Mouse (Mus musculus): ENCODE data around the gene Mpv17. TPM values are rescaled to one million over a fixed set of nuclear protein-coding genes. Genes with fewer than 3 reads are reported as not detected.

The Mpv17 gene
- polyA plus RNA-seq, 2 experiments, result 49.4 to 78.5 TPM

DNA sequence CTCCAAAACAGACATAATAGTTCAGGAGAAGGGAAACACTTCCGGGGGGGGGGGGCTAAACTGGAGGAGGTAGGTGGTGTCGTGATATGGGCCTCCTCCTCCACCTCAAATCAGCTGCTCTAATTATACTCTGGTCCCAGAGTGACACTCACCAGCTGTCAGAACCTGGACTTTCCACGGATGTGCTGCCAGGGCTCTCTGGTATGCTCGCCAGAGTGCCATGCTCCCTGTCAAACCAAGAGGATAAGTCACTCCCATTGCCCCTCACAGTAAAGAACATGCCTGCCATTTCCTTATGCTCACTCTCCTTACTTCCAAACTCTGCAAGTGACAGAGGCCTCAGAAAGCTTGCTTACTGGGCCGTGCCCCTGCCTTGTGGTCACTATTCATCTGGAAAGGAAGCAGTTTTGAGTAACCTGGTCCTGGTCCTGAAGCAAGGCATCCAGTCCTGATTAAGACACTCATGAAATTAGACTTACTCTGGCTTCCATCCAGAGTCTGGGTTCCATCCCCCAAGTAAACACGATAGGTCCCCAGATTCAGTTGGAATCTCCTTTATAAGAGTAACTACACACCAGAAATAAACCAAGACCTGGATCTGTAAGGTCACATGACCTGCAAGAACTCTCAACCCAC, 417 bp downstream of the Mpv17 start:
- H3K27me3 ChIP-seq (ENCODE audit: control insufficient read depth, insufficient read depth, low read length), result no peaks in the 10 kb centered on the region
- peaks cover 5% of the 10 kb centered on the region; the same call in 1 of the 2 replicates for H3K4me1 ChIP-seq (ENCODE audit: control insufficient read depth, insufficient read depth, low read length)
- no peaks in the 10 kb centered on the region for H3K9me3 ChIP-seq (ENCODE audit: control insufficient read depth, low read length)
- peak overlapping the region; percentile 53 for H3K9ac ChIP-seq (ENCODE audit: low read depth, low read length, severe bottlenecking)
- peaks cover 30% of the 10 kb centered on the region for H3K36me3 ChIP-seq (ENCODE audit: control insufficient read depth, insufficient read depth, low read length)
- ATAC-seq (ENCODE audit: low FRiP score, low read depth) (no peak), DNase-seq (ENCODE audit: low spot score) (no peak)
- peak overlapping the region; percentile 51 for H3K4me3 ChIP-seq (replicated peaks; ENCODE audit: low read length)
- no peak overlapping the region for H3K27ac ChIP-seq (replicated peaks; ENCODE audit: low read depth, low read length)
- WGBS, result 46% methylated on average over 6 of the region's 6 CpGs
- TF ChIP-seq POLR2A (IDR thresholded peaks at IDR 0.05; ENCODE audit: borderline replicate concordance, extremely low read depth, insufficient read depth, insufficient read length), result no peak
- peak overlapping the region; percentile 60 for H3K4me2 ChIP-seq (replicated peaks; ENCODE audit: low read depth, low read length, severe bottlenecking)

DNA sequence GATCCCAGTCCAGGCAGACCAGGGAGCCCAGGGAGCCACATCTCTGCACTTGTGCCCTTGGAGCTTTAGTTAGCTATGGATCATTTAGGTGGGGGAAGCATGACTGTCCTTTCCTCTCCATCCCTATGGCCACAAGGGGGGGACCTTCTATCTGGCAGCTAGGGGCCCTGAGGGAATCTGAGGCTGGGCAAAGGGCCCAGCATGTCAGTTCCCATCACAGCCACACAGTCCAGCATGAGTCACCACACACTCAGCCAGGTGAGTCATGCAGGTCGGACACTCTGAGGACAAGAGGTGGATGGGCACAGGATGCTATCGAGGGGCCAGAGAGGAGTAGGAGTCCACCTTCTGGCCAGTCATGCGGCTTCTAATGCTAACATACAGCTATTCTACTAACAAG, 2.3 kb downstream of the Mpv17 start:
- H3K27ac ChIP-seq (replicated peaks; ENCODE audit: low read depth, low read length), result no peak overlapping the region
- TF ChIP-seq POLR2A (IDR thresholded peaks at IDR 0.05; ENCODE audit: borderline replicate concordance, extremely low read depth, insufficient read depth, insufficient read length), result no peak
- peaks cover 5% of the 10 kb centered on the region; the same call in 1 of the 2 replicates for H3K4me1 ChIP-seq (ENCODE audit: control insufficient read depth, insufficient read depth, low read length)
- no peak overlapping the region for H3K4me2 ChIP-seq (replicated peaks; ENCODE audit: low read depth, low read length, severe bottlenecking)
- ATAC-seq (ENCODE audit: low FRiP score, low read depth) (no peak), DNase-seq (ENCODE audit: low spot score) (no peak)
- no peaks in the 10 kb centered on the region for H3K27me3 ChIP-seq (ENCODE audit: control insufficient read depth, insufficient read depth, low read length)
- 91% methylated on average over 3 of the region's 3 CpGs for WGBS
- peaks cover 23% of the 10 kb centered on the region; the same call in 1 of the 2 replicates for H3K36me3 ChIP-seq (ENCODE audit: control insufficient read depth, insufficient read depth, low read length)
- H3K9ac ChIP-seq (ENCODE audit: low read depth, low read length, severe bottlenecking), result no peak overlapping the region
- H3K9me3 ChIP-seq (ENCODE audit: control insufficient read depth, low read length), result no peaks in the 10 kb centered on the region
- H3K4me3 ChIP-seq (replicated peaks; ENCODE audit: low read length), result no peak overlapping the region

DNA sequence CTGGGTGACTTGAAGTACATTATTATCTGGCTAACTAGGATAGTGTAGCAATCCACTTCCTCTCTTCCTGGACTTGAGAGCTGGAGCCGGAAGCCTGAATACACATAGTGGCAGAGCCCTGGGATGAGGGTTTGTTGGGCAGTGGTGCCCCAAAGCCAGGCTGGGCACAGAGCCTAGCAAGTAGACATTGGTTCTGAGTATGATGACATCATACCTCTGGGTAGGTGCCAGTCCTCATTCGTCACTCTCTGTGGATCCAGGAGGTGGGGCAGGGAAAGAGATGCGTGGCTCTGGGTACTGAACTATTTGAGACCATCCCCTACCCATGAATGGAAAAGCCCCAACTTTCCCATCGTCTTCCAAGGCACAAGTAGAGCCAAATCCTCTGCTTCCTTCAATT, 4.3 kb downstream of the Mpv17 start:
- no peak for ATAC-seq (ENCODE audit: low FRiP score, low read depth)
- Histone ChIP-seq H3K4me2 (replicated peaks; ENCODE audit: low read depth, low read length, severe bottlenecking) (no peak overlapping the region), H3K4me3 (replicated peaks; ENCODE audit: low read length) (no peak overlapping the region), H3K36me3 (ENCODE audit: control insufficient read depth, insufficient read depth, low read length) (peaks cover 20% of the 10 kb centered on the region), H3K4me1 (ENCODE audit: control insufficient read depth, insufficient read depth, low read length) (peaks cover 4% of the 10 kb centered on the region; the same call in 1 of the 2 replicates), H3K27me3 (ENCODE audit: control insufficient read depth, insufficient read depth, low read length) (no peaks in the 10 kb centered on the region), H3K9ac (ENCODE audit: low read depth, low read length, severe bottlenecking) (no peak overlapping the region), H3K27ac (replicated peaks; ENCODE audit: low read depth, low read length) (no peak overlapping the region), H3K9me3 (ENCODE audit: control insufficient read depth, low read length) (no peaks in the 10 kb centered on the region)
- TF ChIP-seq POLR2A (IDR thresholded peaks at IDR 0.05; ENCODE audit: borderline replicate concordance, extremely low read depth, insufficient read depth, insufficient read length), result no peak
- 91% methylated on average over 4 of the region's 4 CpGs for WGBS
- no peak for DNase-seq (ENCODE audit: low spot score)

DNA sequence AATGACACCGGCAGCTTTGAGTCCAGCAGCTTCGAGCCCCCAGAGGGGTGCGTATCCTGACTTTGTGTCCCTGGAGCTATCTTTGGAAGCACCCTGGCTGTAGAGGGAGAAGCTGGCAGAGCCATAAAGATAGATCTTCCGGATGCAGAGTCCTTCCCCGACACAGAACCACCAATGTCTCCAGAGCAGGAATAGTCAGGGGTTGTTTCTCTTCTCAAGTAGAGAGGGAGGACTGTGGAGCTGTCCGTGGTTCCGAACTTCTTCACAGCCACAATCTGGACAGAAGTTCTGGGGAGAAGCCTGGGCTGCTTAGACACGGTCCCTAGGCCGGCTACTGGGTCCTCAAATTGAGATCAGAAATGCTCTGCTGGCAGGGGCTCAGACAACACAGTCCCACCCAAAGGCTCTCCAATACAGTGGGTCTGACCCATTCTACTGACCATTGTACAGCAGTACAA, 15.1 kb downstream of the Mpv17 start:
- ATAC-seq (ENCODE audit: low FRiP score, low read depth) (no peak), DNase-seq (ENCODE audit: low spot score) (peak; percentile 59)
- no peak overlapping the region for H3K4me2 ChIP-seq (replicated peaks; ENCODE audit: low read depth, low read length, severe bottlenecking)
- 0 out of 2 replicates have a peak overlapping the region, but pooled peaks have one; percentile 3 for H3K4me3 ChIP-seq (replicated peaks; ENCODE audit: low read length)
- H3K36me3 ChIP-seq (ENCODE audit: control insufficient read depth, insufficient read depth, low read length), result peaks cover 12% of the 10 kb centered on the region; the same call in 1 of the 2 replicates
- H3K9me3 ChIP-seq (ENCODE audit: control insufficient read depth, low read length), result no peaks in the 10 kb centered on the region
- no peaks in the 10 kb centered on the region for H3K4me1 ChIP-seq (ENCODE audit: control insufficient read depth, insufficient read depth, low read length)
- peaks cover 58% of the 10 kb centered on the region for H3K27me3 ChIP-seq (ENCODE audit: control insufficient read depth, insufficient read depth, low read length)
- no peak overlapping the region for H3K27ac ChIP-seq (replicated peaks; ENCODE audit: low read depth, low read length)
- no peak overlapping the region for H3K9ac ChIP-seq (ENCODE audit: low read depth, low read length, severe bottlenecking)
- TF ChIP-seq POLR2A (IDR thresholded peaks at IDR 0.05; ENCODE audit: borderline replicate concordance, extremely low read depth, insufficient read depth, insufficient read length), result no peak
- 15% methylated on average over 9 of the region's 9 CpGs for WGBS

DNA sequence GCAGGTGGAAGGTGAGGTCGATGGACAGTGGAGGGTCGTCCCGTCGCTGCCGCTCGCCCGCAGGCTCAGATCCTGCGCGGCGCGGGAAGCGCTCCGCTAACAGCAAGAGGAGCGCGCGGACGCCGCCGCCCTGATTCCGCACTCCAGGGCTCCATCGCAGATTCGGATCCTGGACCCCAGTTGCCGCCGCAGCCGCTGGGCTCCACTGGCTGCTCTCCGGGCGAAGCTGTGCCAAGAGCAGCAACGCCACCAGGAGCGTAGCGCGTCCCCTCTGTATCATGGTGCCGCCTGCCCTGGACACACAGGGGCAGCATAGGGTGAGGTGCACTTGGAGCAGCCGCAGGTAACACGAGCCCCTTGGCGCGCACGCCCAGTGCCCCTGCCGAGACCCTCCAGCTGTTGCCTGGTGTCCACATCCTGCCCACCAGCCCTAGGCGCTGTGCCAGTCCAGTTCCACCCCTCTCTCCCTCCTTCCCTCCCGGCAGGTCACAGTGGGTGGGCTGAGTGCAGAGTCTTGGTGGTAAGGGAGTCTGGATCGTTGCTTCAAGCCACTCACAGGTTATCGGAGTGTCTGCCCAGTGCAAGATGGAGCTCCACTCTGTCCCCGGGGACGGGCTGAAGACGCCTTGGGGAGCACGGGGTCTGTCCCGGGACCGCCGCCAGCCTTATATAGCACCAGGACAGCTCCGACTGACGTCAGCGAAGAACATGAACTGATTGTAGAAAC, 15.6 kb downstream of the Mpv17 start, which contains the start of gene Ucn:
TSS of gene Ucn (minus strand) at position 589 of the 727 bp plus-strand sequence.
- no peak within 1 kb of the TSS for H3K9ac ChIP-seq (ENCODE audit: low read depth, low read length, severe bottlenecking)
- DNase-seq (ENCODE audit: low spot score), result no peak
- H3K4me2 ChIP-seq (replicated peaks; ENCODE audit: low read depth, low read length, severe bottlenecking), result peak within 1 kb of the TSS; percentile 23
- no peak for ATAC-seq (ENCODE audit: low FRiP score, low read depth)
- no peaks in the 10 kb centered on the region for H3K9me3 ChIP-seq (ENCODE audit: control insufficient read depth, low read length)
- no peak within 1 kb of the TSS for H3K27ac ChIP-seq (replicated peaks; ENCODE audit: low read depth, low read length)
- H3K4me3 ChIP-seq (replicated peaks; ENCODE audit: low read length), result peak within 1 kb of the TSS; percentile 14
- peaks cover 9% of the 10 kb centered on the region; the same call in 1 of the 2 replicates for H3K36me3 ChIP-seq (ENCODE audit: control insufficient read depth, insufficient read depth, low read length)
- TF ChIP-seq POLR2A (IDR thresholded peaks at IDR 0.05; ENCODE audit: borderline replicate concordance, extremely low read depth, insufficient read depth, insufficient read length), result no peak
- H3K4me1 ChIP-seq (ENCODE audit: control insufficient read depth, insufficient read depth, low read length), result no peaks in the 10 kb centered on the region
- H3K27me3 ChIP-seq (ENCODE audit: control insufficient read depth, insufficient read depth, low read length), result peaks cover 63% of the 10 kb centered on the region
- 2% methylated on average over 39 of the region's 52 CpGs for WGBS
